Mouse (Mus musculus) olfactory bulb, adult 2 months (tissue): ENCODE measurements around the gene Mtln. TPM values are rescaled to one million over a fixed set of nuclear protein-coding genes. Genes with fewer than 3 reads are reported as not detected.
A peak's percentile ranks its signal among the peaks of the same experiment; 100 is the strongest.

Source experiments
- H3K27ac ChIP-seq: fragments of 200-500 bp; 2 replicates; pipeline ENCODE4 v1.5.1; 2012; ENCODE audit warnings: low read depth, low read length; ENCODE audit not compliant: insufficient read depth
- H3K4me1 ChIP-seq: fragments of 200-500 bp; 2 replicates; pipeline ENCODE4 v1.6.1; 2012; ENCODE audit warnings: low read length; ENCODE audit not compliant: control insufficient read depth, insufficient read depth
- H3K4me3 ChIP-seq: fragments of 200-500 bp; 2 replicates; pipeline ENCODE4 v1.5.1; 2012; ENCODE audit warnings: mild to moderate bottlenecking, low read depth, low read length, moderate library complexity; ENCODE audit not compliant: insufficient read depth
- CTCF ChIP-seq: fragments of 200-500 bp; IDR thresholded peaks from 2 replicates; pipeline ENCODE4 v1.5.1; 2012; ENCODE audit warnings: low read depth, mild to moderate bottlenecking, low read length, moderate library complexity; ENCODE audit not compliant: insufficient read depth
- POLR2A ChIP-seq: fragments of 200-500 bp; IDR thresholded peaks from 2 replicates; pipeline ENCODE4 v1.6.1; 2012; ENCODE audit warnings: mild to moderate bottlenecking, low read depth, low read length, moderate library complexity; ENCODE audit not compliant: insufficient read depth
- WGBS: fragments of 180-500 bp; shearing (Covaris S2); methylation state at CpG from one replicate; pipeline ENCODE4 v1.1.7; 2018; 5-methylcytosine and 5-hydroxymethylcytosine counted together
- polyA plus RNA-seq: library from polyadenylated mRNA; stranded (reverse); fragments of >200 nt; gene quantifications from 2 replicates; pipeline ENCODE4 v1.2.4, GENCODE M21; 2012; ENCODE audit warnings: low replicate concordance; ENCODE audit not compliant: missing spikeins, insufficient read depth, insufficient read length

Gene Mtln
- polyA plus RNA-seq, 1 experiment = not detected

- H3K4me1 ChIP-seq = peaks cover 4% of the 10 kb centered on the region; the same call in 1 of the 2 replicates
- no peak overlapping the region; the same call in 1 of the 2 replicates for H3K27ac ChIP-seq
- TF ChIP-seq POLR2A (no peak), CTCF (no peak)
- peak overlapping the region; percentile 81 for H3K4me3 ChIP-seq
- 3% methylated on average over 11 of the region's 11 CpGs for WGBS
These were observed 3.1 kb downstream of the Mtln start for GRCm38 (mm10) chr2:127789138-127789537.

GRCm38 (mm10) chr2:127788440-127789116 is 3.7 kb downstream of the Mtln start, which contains the start of gene Nphp1:
TSS of gene Nphp1 (minus strand) at chr2:127788897.
- under 1% methylated on average over 40 of the region's 40 CpGs for WGBS
- Histone ChIP-seq H3K4me1 (peaks cover 4% of the 10 kb centered on the region; the same call in 1 of the 2 replicates), H3K27ac (no peak within 1 kb of the TSS; the same call in 1 of the 2 replicates), H3K4me3 (peak within 1 kb of the TSS; percentile 81)
- TF ChIP-seq POLR2A = peak; percentile 65; the same call in 1 of the 2 replicates
- TF ChIP-seq CTCF = no peak

- TF ChIP-seq CTCF = no peak
- no peak for TF ChIP-seq POLR2A
- no peak overlapping the region for H3K4me3 ChIP-seq
- 95% methylated on average over 5 of the region's 5 CpGs for WGBS
- H3K27ac ChIP-seq = no peak overlapping the region
- H3K4me1 ChIP-seq = peaks cover 4% of the 10 kb centered on the region; the same call in 1 of the 2 replicates
These were observed 5.1 kb downstream of the Mtln start for GRCm38 (mm10) chr2:127787226-127787625.

GRCm38 (mm10) chr2:127778451-127778850 is 13.8 kb downstream of the Mtln start:
- Histone ChIP-seq H3K4me3 (no peak overlapping the region), H3K4me1 (peaks cover 7% of the 10 kb centered on the region), H3K27ac (no peak overlapping the region)
- WGBS = 92% methylated on average over 5 of the region's 5 CpGs
- TF ChIP-seq POLR2A = no peak
- TF ChIP-seq CTCF = no peak

- Histone ChIP-seq H3K27ac (no peak overlapping the region), H3K4me3 (no peak overlapping the region), H3K4me1 (peaks cover 7% of the 10 kb centered on the region)
- WGBS = 69% methylated on average over 3 of the region's 3 CpGs
- no peak for TF ChIP-seq POLR2A
- no peak for TF ChIP-seq CTCF
These were observed 17.3 kb downstream of the Mtln start for GRCm38 (mm10) chr2:127775013-127775412.

- H3K27ac ChIP-seq = no peak overlapping the region
- WGBS = 68% methylated on average over 1 of the region's 1 CpGs
These were observed 17.7 kb downstream of the Mtln start for GRCm38 (mm10) chr2:127774578-127774941.

GRCm38 (mm10) chr2:127773938-127774577 is 18.2 kb downstream of the Mtln start:
- H3K4me3 ChIP-seq = no peak overlapping the region
- WGBS = 33% methylated on average over 15 of the region's 15 CpGs
- TF ChIP-seq CTCF (no peak), POLR2A (no peak)
- H3K27ac ChIP-seq = no peak overlapping the region
- H3K4me1 ChIP-seq = peaks cover 7% of the 10 kb centered on the region

More at GRCm38 (mm10) chr2:127774578-127774941, 17.7 kb downstream of the Mtln start:
- TF ChIP-seq CTCF (no peak), POLR2A (no peak)
- H3K4me1 ChIP-seq = peaks cover 7% of the 10 kb centered on the region
- no peak overlapping the region for H3K4me3 ChIP-seq

GRCm38 (mm10) chr2:127761587-127761986 is 30.7 kb downstream of the Mtln start:
- 85% methylated on average over 5 of the region's 5 CpGs for WGBS
- TF ChIP-seq POLR2A = no peak
- no peak for TF ChIP-seq CTCF
- Histone ChIP-seq H3K27ac (no peak overlapping the region), H3K4me3 (no peak overlapping the region), H3K4me1 (peaks cover 3% of the 10 kb centered on the region; the same call in 1 of the 2 replicates)

- TF ChIP-seq CTCF = no peak
- TF ChIP-seq POLR2A = no peak
- WGBS = 80% methylated on average over 10 of the region's 10 CpGs
- Histone ChIP-seq H3K4me3 (no peak overlapping the region), H3K27ac (no peak overlapping the region), H3K4me1 (peaks cover 3% of the 10 kb centered on the region; the same call in 1 of the 2 replicates)
These were observed 31.8 kb downstream of the Mtln start for GRCm38 (mm10) chr2:127760429-127761000.
